Mouse (Mus musculus) monocyte, adult 59 days (primary cell): ENCODE results near the gene Ikbip. TPM values are rescaled to one million over a fixed set of nuclear protein-coding genes. Genes with fewer than 3 reads are reported as not detected.

Source experiments
- total RNA-seq, 2 experiments: library from RNA; stranded (reverse); gene quantifications; one replicate each; pipeline ENCODE4 v1.2.4; 2023

Gene Ikbip
- total RNA-seq, result 1 to 10 TPM; 9.4 to 9.9 TPM

DNA sequence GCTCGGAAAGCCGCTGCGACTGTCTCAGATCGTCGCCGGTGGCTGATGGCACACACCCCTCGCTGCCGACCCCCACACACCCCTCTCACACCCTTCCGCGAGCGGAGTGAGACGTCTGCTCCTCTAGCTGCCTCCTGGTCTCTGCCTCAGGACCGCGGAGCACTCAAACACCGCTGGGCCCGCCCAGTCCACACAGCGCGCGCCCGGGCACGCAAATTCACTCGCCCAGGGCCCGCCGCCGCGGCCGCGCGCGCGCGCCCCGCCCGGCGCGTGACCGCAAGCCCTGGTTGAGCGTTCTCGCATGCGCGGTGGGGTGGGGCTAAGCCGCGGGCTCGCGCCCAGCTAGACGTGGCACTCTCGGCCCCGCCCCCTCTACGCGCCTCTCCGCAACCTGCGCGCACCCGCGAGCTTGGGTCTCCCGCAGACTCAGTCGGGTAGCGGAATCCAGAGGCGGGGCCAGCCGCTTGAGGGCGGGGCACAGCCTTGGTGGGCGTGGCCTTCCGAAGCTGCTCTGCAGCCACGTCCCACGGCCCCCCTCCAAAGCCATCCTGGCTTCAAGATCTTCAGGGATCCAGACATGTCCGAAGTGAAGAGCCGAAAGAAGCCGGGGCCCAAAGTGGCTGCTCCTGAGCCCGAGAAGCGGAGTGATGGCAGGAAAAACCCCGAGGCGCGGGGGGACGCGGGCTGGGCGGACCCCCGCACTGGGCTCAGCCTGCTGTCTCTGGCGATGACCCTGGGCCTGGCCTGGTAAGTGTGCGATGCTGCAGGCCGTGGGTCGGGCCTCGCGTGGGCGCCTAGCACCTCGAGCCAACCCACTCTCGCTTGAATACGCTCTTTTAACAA is at the start of gene Ikbip, which contains the start of gene Apaf1:
Gene Ikbip, plus strand, starts transcription at position 391 of the 843 bp plus-strand sequence.
Gene Apaf1, minus strand, starts transcription at position 221 of the 843 bp plus-strand sequence.

DNA sequence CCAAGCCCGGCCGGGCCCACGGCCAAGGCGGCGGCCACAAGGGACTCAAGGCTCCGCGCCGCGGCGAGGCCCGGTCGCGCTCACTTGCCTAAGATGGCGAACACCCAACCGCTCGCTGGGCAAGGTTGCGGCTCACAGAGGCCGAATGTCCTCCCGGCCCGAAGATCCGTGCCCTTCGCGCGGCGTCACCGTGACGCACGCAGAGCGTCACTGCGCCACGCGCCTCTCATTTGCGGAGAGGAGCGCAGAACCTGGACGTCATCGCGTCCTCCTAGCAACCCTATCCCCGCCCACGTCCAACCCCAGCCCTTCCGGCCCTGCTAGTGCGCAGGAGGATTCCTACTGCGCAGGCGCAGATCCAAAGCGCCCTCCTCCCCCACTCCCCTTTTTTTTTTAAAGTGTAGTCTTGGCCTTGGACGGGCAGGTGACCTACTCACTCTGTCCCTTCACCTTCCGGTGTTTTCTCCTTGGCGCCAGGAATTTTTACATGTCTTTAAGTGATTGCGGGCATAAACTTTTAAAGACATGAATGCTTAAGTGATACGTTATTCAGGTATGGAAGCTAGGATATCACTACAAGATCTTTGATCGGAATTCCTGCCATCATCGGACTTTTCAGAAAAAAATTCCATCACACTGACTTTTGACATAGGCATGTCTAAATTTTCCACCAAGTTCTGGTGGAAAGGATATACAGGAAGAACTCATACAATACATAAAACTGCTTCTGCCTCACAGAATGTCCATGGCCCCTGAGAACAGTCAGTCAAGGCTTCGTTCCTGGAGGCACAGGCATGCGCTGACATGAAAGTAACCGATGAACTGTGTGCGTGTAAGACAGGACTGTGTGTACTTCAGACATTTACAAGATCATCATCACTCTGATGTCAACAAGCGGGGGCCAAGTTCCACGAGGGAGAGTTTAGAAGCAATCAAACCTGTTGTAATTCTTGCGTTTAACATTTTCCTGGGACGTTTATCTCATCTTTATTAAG is 41.4 kb downstream of the Ikbip start, which contains the start of gene Slc25a3:
Gene Slc25a3, minus strand, starts transcription at position 232 of the 995 bp plus-strand sequence.

Other genes starting within 250 kb of the Ikbip start
- gene Apaf1, start 170 bp upstream of the Ikbip start, total RNA-seq, result 10 to 100 TPM; 71.8 to 83.5 TPM
- gene Slc25a3, start 41.1 kb downstream of the Ikbip start, total RNA-seq, result 100 to 1,000 TPM; 438 to 474 TPM
- 100 to 1,000 TPM; 196 to 238 TPM for gene Tmpo, start 98.4 kb downstream of the Ikbip start, total RNA-seq